Comparison of ENCODE assay signal across 13 mouse cellular contexts in genomic region chr1:153093172-153093571, GRCm38 (mm10).
"Had no signal": no experiment of that assay in that cellular context is flagged by ENCODE, and none has a peak within 500 bp of the region (broad histone marks: within the 10 kb centered on the region; RNA-seq: fewer than 3 reads in every experiment).

No protein-coding gene starts in this region.

- H3K9me3 ChIP-seq: limb, embryonic 10.5 days; liver, embryonic 15.5 days; midbrain, embryonic 13.5 days; stomach, embryonic 15.5 days had no signal

- DNase-seq: kidney, postnatal 25 days; lung, adult 2 months; lung, postnatal 10 days; right cerebral cortex, postnatal 14 days; thymus, adult 2 months; thymus, postnatal 25 days had no signal

- H3K9ac ChIP-seq: liver, embryonic 15.5 days; midbrain, embryonic 13.5 days; stomach, embryonic 15.5 days had no signal

- H3K27me3 ChIP-seq: stomach, embryonic 15.5 days had no signal

- H3K36me3 ChIP-seq: limb, embryonic 10.5 days; liver, embryonic 15.5 days; stomach, embryonic 15.5 days had no signal

- H3K27ac ChIP-seq: left cerebral cortex, adult 2 months; limb, embryonic 10.5 days; liver, embryonic 15.5 days; macrophage; midbrain, embryonic 13.5 days; stomach, embryonic 15.5 days had no signal

- H3K4me2 ChIP-seq: liver, embryonic 11.5 days; liver, embryonic 15.5 days; midbrain, embryonic 13.5 days; stomach, embryonic 15.5 days had no signal

- H3K4me3 ChIP-seq: left cerebral cortex, adult 2 months; limb, embryonic 10.5 days; liver, embryonic 15.5 days; midbrain, embryonic 13.5 days; stomach, embryonic 15.5 days had no signal

- H3K4me1 ChIP-seq: liver, embryonic 15.5 days had no signal
